Mouse (Mus musculus) liver, adult 2 months (tissue): Measurements from ENCODE around the gene Tmpo. TPM values are rescaled to one million over a fixed set of nuclear protein-coding genes. Genes with fewer than 3 reads are reported as not detected.

ENCODE experiments used
- DNase-seq: peaks from one replicate; pipeline ENCODE4 v3.0.0-alpha.2; 2011; ENCODE audit warnings: low read depth, low spot score; ENCODE audit errors: extremely low read depth
- H3K27ac ChIP-seq: fragments of 200-500 bp; replicated peaks from 2 replicates; pipeline ENCODE4 v1.5.1; 2012; ENCODE audit warnings: low read depth, mild to moderate bottlenecking, control low read depth, inconsistent platforms, low read length; ENCODE audit not compliant: insufficient read depth
- H3K27me3 ChIP-seq: fragments of 200-500 bp; 2 replicates; pipeline ENCODE4 v1.6.1; 2012; ENCODE audit warnings: mild to moderate bottlenecking, moderate library complexity, low read length, inconsistent platforms; ENCODE audit not compliant: control insufficient read depth, insufficient read depth
- H3K36me3 ChIP-seq: fragments of 200-500 bp; 2 replicates; pipeline ENCODE4 v1.6.1; 2012; ENCODE audit warnings: low read length, inconsistent platforms; ENCODE audit not compliant: control insufficient read depth, insufficient read depth
- H3K4me1 ChIP-seq: fragments of 200-500 bp; 2 replicates; pipeline ENCODE4 v1.6.1; 2011; ENCODE audit warnings: low read length; ENCODE audit not compliant: control insufficient read depth, insufficient read depth
- H3K4me3 ChIP-seq: fragments of 200-500 bp; 2 replicates; pipeline ENCODE4 v1.5.1; 2011; ENCODE audit warnings: low read depth, mild to moderate bottlenecking, control low read depth, low read length, moderate library complexity; ENCODE audit not compliant: insufficient read depth
- H3K79me2 ChIP-seq: fragments of 200-500 bp; 2 replicates; pipeline ENCODE4 v1.6.1; 2012; ENCODE audit warnings: inconsistent platforms, mild to moderate bottlenecking, low read length, moderate library complexity; ENCODE audit not compliant: control insufficient read depth, insufficient read depth
- H3K9ac ChIP-seq: fragments of 200-500 bp; 2 replicates; pipeline ENCODE4 v1.6.1; 2012; ENCODE audit warnings: low read depth, mild to moderate bottlenecking, control low read depth, inconsistent platforms, low read length
- CTCF ChIP-seq: fragments of 200-500 bp; IDR thresholded peaks from 2 replicates; pipeline ENCODE4 v1.5.1; 2011; ENCODE audit warnings: low read depth, low read length, control low read depth
- POLR2A ChIP-seq: fragments of 200-500 bp; IDR thresholded peaks from 2 replicates; pipeline ENCODE4 v1.6.1; 2011; ENCODE audit warnings: low read length, control low read depth; ENCODE audit not compliant: insufficient read depth; ENCODE audit errors: extremely low read depth
- WGBS: fragments of 180-500 bp; shearing (Covaris S2); methylation state at CpG from one replicate; pipeline ENCODE4 v1.1.7; 2018; 5-methylcytosine and 5-hydroxymethylcytosine counted together
- polyA plus RNA-seq: library from polyadenylated mRNA; depleted of rRNA; stranded (reverse); fragments of >200 nt; gene quantifications from 2 replicates; pipeline ENCODE4 v1.2.3, GENCODE M21; 2012
- total RNA-seq: library from RNA; depleted of rRNA; stranded (reverse); fragments of >200 nt; gene quantifications from 2 replicates; pipeline ENCODE4 v1.2.3, GENCODE M21; 2014

Tmpo gene
- total and polyA plus RNA-seq, 2 experiments, result 12.1 to 43.3 TPM

DNA sequence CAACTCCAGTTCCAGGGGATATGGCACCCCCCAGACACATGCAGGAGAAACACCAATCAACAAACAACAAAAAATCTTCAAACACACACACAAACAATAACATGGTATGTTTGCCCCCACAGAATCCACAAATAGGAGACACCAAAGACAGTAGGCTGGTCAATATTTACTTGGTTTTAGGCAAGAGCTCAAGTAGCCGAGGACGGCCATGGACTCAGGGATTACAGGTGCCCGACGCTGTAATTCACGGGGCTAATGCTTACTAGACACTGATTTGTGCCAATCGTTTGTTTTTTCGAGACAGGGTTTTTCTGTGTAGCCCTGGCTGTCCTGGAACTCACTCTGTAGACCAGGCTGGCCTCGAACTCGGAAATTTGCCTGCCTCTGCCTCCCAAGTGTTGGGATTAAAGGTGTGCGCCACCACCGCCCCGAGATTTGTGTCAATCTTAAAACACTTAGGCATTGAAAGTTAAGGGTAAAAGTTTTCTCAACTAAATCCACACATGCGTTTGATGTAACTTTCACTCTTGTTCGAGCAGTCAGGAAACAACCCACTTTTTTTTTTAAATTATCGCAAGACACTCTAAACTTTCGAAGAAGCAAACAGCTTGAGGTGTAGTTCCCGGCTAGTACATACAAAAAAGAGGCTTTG, 11.6 kb downstream of the Tmpo start:
- Histone ChIP-seq H3K27ac (no peak overlapping the region), H3K79me2 (peaks cover 11% of the 10 kb centered on the region; the same call in 1 of the 2 replicates), H3K4me3 (peak overlapping the region; percentile 36; the same call in 1 of the 2 replicates), H3K9ac (no peak overlapping the region; the same call in 1 of the 2 replicates), H3K27me3 (no peaks in the 10 kb centered on the region), H3K36me3 (peaks cover 6% of the 10 kb centered on the region), H3K4me1 (peaks cover 3% of the 10 kb centered on the region; the same call in 1 of the 2 replicates)
- 7% methylated on average over 17 of the region's 17 CpGs for WGBS
- TF ChIP-seq POLR2A (no peak), CTCF (no peak)
- DNase-seq, result peak; percentile 60

DNA sequence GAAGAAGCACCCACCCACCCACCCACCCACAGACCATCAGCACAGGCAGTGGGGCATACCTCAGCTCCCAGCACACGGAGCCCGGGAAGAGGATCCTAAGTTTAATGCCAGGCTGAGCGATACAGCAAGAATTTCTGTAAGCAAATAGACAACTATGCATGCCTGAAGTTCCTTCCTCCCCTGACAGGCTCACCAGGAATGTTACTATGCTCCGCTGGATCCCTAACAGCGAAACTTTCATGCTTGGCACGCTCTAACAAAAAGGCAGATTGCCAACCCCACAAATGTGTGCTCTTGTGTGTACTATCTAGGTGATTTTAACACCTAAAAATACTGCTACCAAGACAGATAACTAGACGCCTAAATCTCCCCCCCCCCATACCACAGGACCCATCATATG, 13.8 kb downstream of the Tmpo start:
- H3K4me3 ChIP-seq, result no peak overlapping the region
- H3K27ac ChIP-seq, result no peak overlapping the region
- no peak overlapping the region for H3K9ac ChIP-seq
- H3K79me2 ChIP-seq, result peaks cover 11% of the 10 kb centered on the region; the same call in 1 of the 2 replicates
- peaks cover 3% of the 10 kb centered on the region; the same call in 1 of the 2 replicates for H3K4me1 ChIP-seq
- H3K27me3 ChIP-seq, result no peaks in the 10 kb centered on the region
- peaks cover 24% of the 10 kb centered on the region for H3K36me3 ChIP-seq
- TF ChIP-seq CTCF (no peak), POLR2A (no peak)
- DNase-seq, result peak; percentile 65
- 9% methylated on average over 7 of the region's 7 CpGs for WGBS

DNA sequence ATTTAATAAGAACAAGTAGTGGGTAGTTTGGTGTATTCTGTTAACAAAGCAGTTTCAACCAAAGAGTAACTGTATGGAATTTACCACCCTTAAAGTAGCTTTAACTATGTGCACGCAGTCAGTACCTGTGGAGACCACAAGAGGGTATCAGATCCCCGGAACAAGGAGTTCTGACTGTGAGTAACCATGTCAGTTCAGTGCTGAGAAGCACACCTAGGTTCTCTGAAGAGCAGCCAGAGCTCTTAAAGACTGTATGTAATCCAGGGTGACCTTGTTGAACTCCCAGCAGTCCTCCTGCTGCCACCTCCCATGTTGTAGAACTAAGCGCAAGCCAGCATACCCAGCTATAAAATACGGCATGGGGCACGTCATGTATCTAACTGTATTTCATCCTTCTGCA, 14.2 kb downstream of the Tmpo start:
- Histone ChIP-seq H3K4me1 (peaks cover 3% of the 10 kb centered on the region; the same call in 1 of the 2 replicates), H3K36me3 (peaks cover 28% of the 10 kb centered on the region), H3K9ac (no peak overlapping the region), H3K27me3 (no peaks in the 10 kb centered on the region), H3K4me3 (no peak overlapping the region), H3K79me2 (peaks cover 12% of the 10 kb centered on the region; the same call in 1 of the 2 replicates), H3K27ac (no peak overlapping the region)
- DNase-seq, result peak; percentile 58
- TF ChIP-seq POLR2A, result no peak
- peak; percentile 45 for TF ChIP-seq CTCF
- 62% methylated on average over 5 of the region's 5 CpGs for WGBS

DNA sequence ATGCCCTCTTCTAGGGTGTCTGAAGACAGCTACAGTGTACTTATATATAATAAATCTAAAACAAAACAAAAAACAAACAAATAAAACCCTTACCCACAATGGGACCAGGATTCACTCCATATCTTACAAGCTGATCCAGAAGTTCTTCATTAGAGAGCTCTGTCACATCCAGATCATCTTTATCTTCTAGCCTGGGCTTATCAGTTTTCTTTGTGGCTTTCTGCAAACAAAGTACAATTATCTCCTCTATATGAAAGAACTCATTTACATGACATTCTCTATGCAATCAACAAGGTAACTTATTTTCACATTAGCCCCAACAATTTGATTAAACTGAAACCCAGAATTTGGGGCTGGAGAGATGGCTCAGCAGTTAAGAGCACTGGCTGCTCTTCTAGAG, 15.3 kb downstream of the Tmpo start:
- Histone ChIP-seq H3K9ac (no peak overlapping the region), H3K27me3 (no peaks in the 10 kb centered on the region), H3K4me1 (peaks cover 3% of the 10 kb centered on the region; the same call in 1 of the 2 replicates), H3K36me3 (peaks cover 36% of the 10 kb centered on the region), H3K4me3 (no peak overlapping the region), H3K79me2 (peaks cover 14% of the 10 kb centered on the region; the same call in 1 of the 2 replicates), H3K27ac (no peak overlapping the region)
- TF ChIP-seq CTCF, result no peak
- no peak for TF ChIP-seq POLR2A
- no peak for DNase-seq

- WGBS, result 62% methylated on average over 3 of the region's 3 CpGs
- no peak for DNase-seq
- Histone ChIP-seq H3K4me3 (no peak overlapping the region), H3K36me3 (peaks cover 45% of the 10 kb centered on the region), H3K79me2 (peaks cover 14% of the 10 kb centered on the region; the same call in 1 of the 2 replicates), H3K27ac (no peak overlapping the region), H3K9ac (no peak overlapping the region), H3K4me1 (peaks cover 2% of the 10 kb centered on the region; the same call in 1 of the 2 replicates), H3K27me3 (no peaks in the 10 kb centered on the region)
- TF ChIP-seq POLR2A (no peak), CTCF (no peak)
These were observed 16.6 kb downstream of the Tmpo start for GRCm38 (mm10) chr10:91164491-91164890.
